10 mouse cellular contexts compared by ENCODE assay signal in genomic region chr19:26977887-26978639, GRCm38 (mm10).
DNase-seq lines count a peak whose midpoint lies in the region; ATAC-seq and TF ChIP-seq lines count a peak whose summit lies in the region.
"Had no signal": no experiment of that assay in that cellular context is flagged by ENCODE, and none has a peak within 500 bp of the region (broad histone marks: within the 10 kb centered on the region; RNA-seq: fewer than 3 reads in every experiment).

No protein-coding gene starts in this region.

- TF ChIP-seq CTCF in midbrain, postnatal 0 days (IDR thresholded peaks at IDR 0.05) = peak; percentile 54

- 51% methylated on average over 14 of the region's 14 CpGs for WGBS in forebrain, embryonic 10.5 days
- WGBS in midbrain, postnatal 0 days = 18% methylated on average over 14 of the region's 14 CpGs

- H3K27me3 ChIP-seq in forebrain, embryonic 10.5 days (ENCODE audit: poor library complexity, severe bottlenecking) = no peaks in the 10 kb centered on the region; the same call in 1 of the 2 replicates
- no peaks in the 10 kb centered on the region for H3K27me3 ChIP-seq in midbrain, postnatal 0 days (ENCODE audit: insufficient read depth, low read length)

- H3K4me3 ChIP-seq in forebrain, embryonic 10.5 days = peak overlapping the region; percentile 8; the same call in 1 of the 2 replicates
- H3K4me3 ChIP-seq in midbrain, postnatal 0 days (ENCODE audit: low read depth, low read length) = no peak overlapping the region

- peak; percentile 61 for ATAC-seq in midbrain, postnatal 0 days (ENCODE audit: low FRiP score)

- no peak overlapping the region for H3K9ac ChIP-seq in midbrain, postnatal 0 days (replicated peaks; ENCODE audit: low read length, poor library complexity, severe bottlenecking)
- H3K9ac ChIP-seq: liver, embryonic 14.5 days had no signal

- no peaks in the 10 kb centered on the region for H3K9me3 ChIP-seq in forebrain, embryonic 10.5 days
- H3K9me3 ChIP-seq in midbrain, postnatal 0 days (ENCODE audit: low read length) = no peaks in the 10 kb centered on the region

- peak overlapping the region; percentile 79 for H3K27ac ChIP-seq in forebrain, embryonic 10.5 days
- H3K27ac ChIP-seq in midbrain, postnatal 0 days (ENCODE audit: low read depth, low read length) = no peak overlapping the region
- H3K27ac ChIP-seq: liver, embryonic 14.5 days had no signal

- H3K4me2 ChIP-seq in midbrain, postnatal 0 days (ENCODE audit: low read depth, low read length, poor library complexity, severe bottlenecking) = peak overlapping the region; percentile 23

- no peaks in the 10 kb centered on the region for H3K36me3 ChIP-seq in forebrain, embryonic 10.5 days (replicated peaks)
- no peaks in the 10 kb centered on the region for H3K36me3 ChIP-seq in midbrain, postnatal 0 days (ENCODE audit: insufficient read depth, low read length)
- H3K36me3 ChIP-seq: G1E had no signal

- intact Hi-C loops in gastrocnemius, postnatal 14 days (cut with DNase I; ENCODE audit: low total_unique reads) = no loop called here

- DNase-seq in cerebellum, adult 9-11 months = peak; percentile 40
- no peak for DNase-seq in forebrain, embryonic 10.5 days (ENCODE audit: extremely low spot score, low spot score)
- DNase-seq in kidney, adult 8-10 months = peak; percentile 11 to 16
- peak; percentile 68 for DNase-seq in midbrain, postnatal 0 days (ENCODE audit: low spot score)
- no peak for DNase-seq in thymus, postnatal 10 days (ENCODE audit: low spot score in 2 of 2)
- DNase-seq in gastrocnemius, postnatal 14 days = no peak
- no peak for DNase-seq in right cerebral cortex, postnatal 25 days
- DNase-seq in adrenal gland, adult 2 months = no peak

- H3K4me1 ChIP-seq in forebrain, embryonic 10.5 days = peaks cover 23% of the 10 kb centered on the region
- 0 out of 2 replicates have a peak, but pooled peaks cover 10% of the 10 kb centered on the region for H3K4me1 ChIP-seq in midbrain, postnatal 0 days (ENCODE audit: insufficient read depth, low read length)

Comparison
In these comparisons a context has a peak if more than half of its experiments do, and no peak if none do; other contexts are left out.
1. DNase-seq: peak in cerebellum, adult 9-11 months (single experiment), kidney, adult 8-10 months (2 of 2) and midbrain, postnatal 0 days (single experiment); none in forebrain, embryonic 10.5 days (single experiment), thymus, postnatal 10 days (0 of 2), gastrocnemius, postnatal 14 days (single experiment), right cerebral cortex, postnatal 25 days (single experiment) and adrenal gland, adult 2 months (single experiment).